Mouse (Mus musculus) ES-E14 (cell line): ENCODE data around the gene Shisa8. TPM values are rescaled to one million over a fixed set of nuclear protein-coding genes. Genes with fewer than 3 reads are reported as not detected.

Experiments used
- DNase-seq: peaks from one replicate; pipeline ENCODE4 v3.0.0-alpha.2; 2013; ENCODE audit warnings: low read depth, low spot score
- H3K27ac ChIP-seq: 2 replicates; pipeline ENCODE4 v1.5.1; 2012; ENCODE audit warnings: low read depth, mild to moderate bottlenecking, low read length, moderate library complexity, mixed read lengths; ENCODE audit not compliant: poor library complexity, insufficient read depth, severe bottlenecking
- H3K36me3 ChIP-seq: 2 replicates; pipeline ENCODE4 v1.6.1; 2012; ENCODE audit warnings: mild to moderate bottlenecking, low read length, moderate library complexity, mixed read lengths; ENCODE audit not compliant: control insufficient read depth, poor library complexity, insufficient read depth, severe bottlenecking
- H3K4me1 ChIP-seq, 2 experiments: fragments of 150-350 bp in 1 of 2; sonication (generic) in 1 of 2; 2 replicates each; pipeline ENCODE4 v1.6.1; 2012; ENCODE audit warnings: low read length in 2 of 2, mild to moderate bottlenecking in 1 of 2, mixed read lengths in 1 of 2; ENCODE audit not compliant: control insufficient read depth in 2 of 2, insufficient read depth in 2 of 2, poor library complexity in 1 of 2
- H3K4me3 ChIP-seq, 2 experiments: fragments of 150-350 bp in 1 of 2; sonication (generic) in 1 of 2; 2 replicates each; pipeline ENCODE4 v1.5.1; 2012; ENCODE audit warnings: low read length in 2 of 2, low read depth in 1 of 2, mild to moderate bottlenecking in 1 of 2, mixed read lengths in 1 of 2; ENCODE audit not compliant: insufficient read depth in 1 of 2, poor library complexity in 1 of 2, severe bottlenecking in 1 of 2
- H3K9ac ChIP-seq: 2 replicates; pipeline ENCODE4 v1.6.1; 2012; ENCODE audit warnings: low read depth, mild to moderate bottlenecking, low read length, mixed read lengths; ENCODE audit not compliant: poor library complexity, insufficient read depth, severe bottlenecking
- H3K9me3 ChIP-seq: fragments of 150-350 bp; sonication (generic); 2 replicates; pipeline ENCODE4 v1.6.1; 2012; ENCODE audit warnings: low read depth, mild to moderate bottlenecking, low read length; ENCODE audit not compliant: control insufficient read depth, insufficient read depth
- CHD2 ChIP-seq: IDR thresholded peaks from 2 replicates; pipeline ENCODE4 v1.6.1; 2014; ENCODE audit warnings: mild to moderate bottlenecking, low read depth, low read length, inconsistent platforms
- HCFC1 ChIP-seq: IDR thresholded peaks from 2 replicates; pipeline ENCODE4 v1.6.1; 2012; ENCODE audit warnings: low read length, inconsistent platforms, borderline replicate concordance; ENCODE audit not compliant: insufficient read depth
- MAFK ChIP-seq: IDR thresholded peaks from 2 replicates; pipeline ENCODE4 v1.6.1; 2014; ENCODE audit warnings: mild to moderate bottlenecking, low read depth, low read length, inconsistent platforms; ENCODE audit not compliant: insufficient read depth
- ZC3H11A ChIP-seq: IDR thresholded peaks from 2 replicates; pipeline ENCODE4 v1.6.1; 2012; ENCODE audit warnings: low read depth, mild to moderate bottlenecking, inconsistent platforms, low read length, borderline replicate concordance
- ZNF384 ChIP-seq: IDR thresholded peaks from 2 replicates; pipeline ENCODE4 v1.6.1; 2012; ENCODE audit warnings: low read depth, low read length, inconsistent platforms
- in situ Hi-C, 2 experiments: fragments of 600-800 bp; cut with MboI; formaldehyde crosslinking; loops; one replicate each; pipeline ENCODE4 v1.15.1; 2025; ENCODE audit warnings: low sequenced_read_pairs in 2 of 2, inconsistent platforms in 1 of 2; ENCODE audit not compliant: unreplicated experiment in 2 of 2
- total RNA-seq: library from RNA; depleted of rRNA; stranded (reverse); fragments of 300-350 nt; gene quantifications from 2 replicates; pipeline ENCODE4 v1.2.3, GENCODE M21; 2012

Gene Shisa8
- total RNA-seq, 1 experiment, result 4.1 TPM

DNA sequence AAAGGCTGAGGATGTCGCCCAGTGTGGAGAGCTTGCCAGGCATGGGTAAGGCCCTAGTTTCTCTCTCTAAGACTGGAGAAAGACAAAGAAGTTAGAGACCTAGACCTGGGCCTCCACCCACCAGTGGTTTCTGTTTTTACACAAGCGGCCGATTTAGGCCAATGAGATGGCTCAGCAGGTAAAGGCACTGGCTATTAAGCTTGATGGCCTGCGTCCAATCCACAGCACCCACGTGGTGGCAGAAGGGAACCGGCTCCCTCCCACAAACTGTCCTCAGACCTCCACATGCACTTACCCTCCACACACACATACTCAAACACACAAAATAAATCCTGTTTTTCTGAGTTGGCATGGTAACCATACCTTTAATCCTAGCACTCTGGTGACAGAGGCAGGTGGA, 10.5 kb downstream of the Shisa8 start:
- H3K36me3 ChIP-seq, result peaks cover 66% of the 10 kb centered on the region
- H3K27ac ChIP-seq, result no peak overlapping the region
- in situ Hi-C loops, result no loop called here
- no peak for TF ChIP-seq MAFK
- no peak for TF ChIP-seq ZNF384
- no peak for TF ChIP-seq ZC3H11A
- TF ChIP-seq CHD2, result no peak
- no peak for TF ChIP-seq HCFC1
- no peak for DNase-seq
- no peak overlapping the region for H3K4me3 ChIP-seq
- no peaks in the 10 kb centered on the region for H3K9me3 ChIP-seq
- no peak overlapping the region for H3K9ac ChIP-seq
- peaks cover 0 to 8% of the 10 kb centered on the region in 2 experiments; a peak in 3 of 4 replicates for H3K4me1 ChIP-seq

DNA sequence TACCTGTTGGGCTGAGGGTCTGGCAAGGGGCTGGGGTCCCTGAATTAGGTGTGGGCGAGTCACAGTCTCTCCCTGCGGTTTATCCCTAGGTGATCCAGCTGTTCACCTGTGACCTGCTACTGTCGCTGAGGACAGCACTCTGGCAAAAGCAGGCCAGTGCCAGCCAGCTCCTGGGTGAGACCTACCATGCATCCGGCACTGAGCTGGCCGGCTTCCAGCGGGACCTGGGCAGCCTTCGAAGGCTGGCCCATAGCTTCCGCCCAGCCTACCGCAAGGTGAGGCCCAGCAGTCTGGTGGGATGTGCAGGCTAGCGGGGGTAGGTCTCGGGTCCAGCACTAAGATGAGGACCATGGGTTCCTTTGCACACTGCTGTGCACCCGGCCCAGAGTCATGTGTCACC, 13.1 kb downstream of the Shisa8 start:
- TF ChIP-seq ZC3H11A (no peak), ZNF384 (no peak), CHD2 (no peak), HCFC1 (no peak), MAFK (no peak)
- Histone ChIP-seq H3K4me3 (no peak overlapping the region), H3K27ac (no peak overlapping the region), H3K36me3 (peaks cover 77% of the 10 kb centered on the region), H3K9me3 (no peaks in the 10 kb centered on the region), H3K4me1 (peaks cover 0 to 2% of the 10 kb centered on the region in 2 experiments; a peak in 2 of 4 replicates), H3K9ac (no peak overlapping the region)
- DNase-seq, result no peak
- in situ Hi-C loops, result no loop called here

DNA sequence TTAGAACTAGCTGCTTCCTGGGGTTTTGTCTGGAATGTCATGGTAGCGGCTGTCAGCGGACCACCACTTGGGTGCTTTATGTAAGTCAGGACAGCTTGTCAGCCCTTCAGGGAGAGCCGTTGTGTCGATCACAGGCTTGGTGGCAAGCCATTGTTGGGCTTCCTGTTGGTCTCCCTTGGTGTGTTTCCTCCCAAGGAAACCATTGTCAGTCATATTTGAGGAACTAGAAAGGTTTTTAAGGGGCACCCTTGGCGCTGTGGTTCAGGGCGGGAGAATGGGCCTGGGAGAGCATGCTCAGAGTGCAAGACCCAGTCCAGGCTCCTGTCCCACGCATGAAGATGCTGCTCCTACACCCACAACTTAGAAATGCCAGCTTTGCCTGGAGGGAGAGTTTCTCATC, 14.3 kb downstream of the Shisa8 start:
- in situ Hi-C loops, result no loop called here
- Histone ChIP-seq H3K9ac (no peak overlapping the region), H3K27ac (no peak overlapping the region), H3K36me3 (peaks cover 78% of the 10 kb centered on the region), H3K4me3 (no peak overlapping the region), H3K9me3 (no peaks in the 10 kb centered on the region), H3K4me1 (peaks cover 0 to 2% of the 10 kb centered on the region in 2 experiments; a peak in 1 of 4 replicates)
- no peak for DNase-seq
- TF ChIP-seq ZC3H11A (no peak), HCFC1 (no peak), MAFK (no peak), CHD2 (no peak), ZNF384 (no peak)

GRCm38 (mm10) chr15:82197937-82198336, 14.7 kb downstream of the Shisa8 start:
- peaks cover 0 to 2% of the 10 kb centered on the region in 2 experiments; a peak in 1 of 4 replicates for H3K4me1 ChIP-seq

DNA sequence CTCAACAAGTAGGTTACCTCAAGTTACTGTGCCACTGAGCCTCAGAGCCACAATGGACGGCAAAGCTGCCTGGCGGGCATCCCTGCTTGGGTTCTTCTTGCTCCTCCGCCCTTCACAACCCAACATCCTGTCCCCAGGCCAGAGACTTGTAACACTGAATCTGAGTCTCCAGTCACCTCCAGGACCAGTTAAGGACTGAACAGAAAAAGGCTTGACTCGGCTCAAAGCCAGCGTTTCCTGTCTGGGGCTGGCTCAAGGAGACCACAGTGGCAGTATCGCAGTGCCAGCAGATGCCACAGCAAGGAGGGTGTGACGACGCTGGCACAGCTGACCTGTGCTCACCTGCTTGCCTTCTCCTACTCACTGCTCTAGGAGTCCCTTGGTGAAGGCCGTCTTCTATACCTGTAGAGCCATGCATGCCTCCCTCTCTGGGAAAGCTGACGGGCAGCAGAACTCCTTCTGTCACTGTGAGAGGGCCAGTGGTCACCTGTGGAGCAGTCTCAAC, 15.3 kb downstream of the Shisa8 start:
- H3K36me3 ChIP-seq, result peaks cover 84% of the 10 kb centered on the region
- in situ Hi-C loops, result no loop called here

More at GRCm38 (mm10) chr15:82197937-82198336, 14.7 kb downstream of the Shisa8 start:
- TF ChIP-seq HCFC1 (no peak), ZC3H11A (no peak), MAFK (no peak), CHD2 (no peak), ZNF384 (no peak)
- peaks cover 78% of the 10 kb centered on the region for H3K36me3 ChIP-seq
- no peak overlapping the region for H3K9ac ChIP-seq
- H3K27ac ChIP-seq, result no peak overlapping the region
- no peaks in the 10 kb centered on the region for H3K9me3 ChIP-seq
- DNase-seq, result no peak
- in situ Hi-C loops, result no loop called here
- no peak overlapping the region for H3K4me3 ChIP-seq

More for the DNA sequence above, 15.3 kb downstream of the Shisa8 start:
- Histone ChIP-seq H3K4me1 (peaks cover 0 to 2% of the 10 kb centered on the region in 2 experiments; a peak in 1 of 4 replicates), H3K27ac (no peak overlapping the region), H3K9ac (no peak overlapping the region), H3K9me3 (no peaks in the 10 kb centered on the region), H3K4me3 (no peak overlapping the region)
- TF ChIP-seq ZNF384, result no peak
- no peak for TF ChIP-seq CHD2
- TF ChIP-seq HCFC1, result no peak
- TF ChIP-seq MAFK, result no peak
- TF ChIP-seq ZC3H11A, result no peak
- DNase-seq, result no peak
